Mouse (Mus musculus) hindbrain, embryonic 14.5 days (tissue): Measurements from ENCODE around the gene Tma16. TPM values are rescaled to one million over a fixed set of nuclear protein-coding genes. Genes with fewer than 3 reads are reported as not detected.
A peak's percentile ranks its signal among the peaks of the same experiment; 100 is the strongest.

Experiments
- ATAC-seq: fragments of 200-750 bp; cut with Nextera tagmentation; 2 replicates; pipeline ENCODE4 v1.8.0; 2017; ENCODE audit warnings: moderate number of reproducible peaks, mild to moderate bottlenecking, moderate TSS enrichment, moderate library complexity; ENCODE audit not compliant: low FRiP score
- DNase-seq: peaks from one replicate; pipeline ENCODE4 v3.0.0-alpha.2; 2015; ENCODE audit warnings: low spot score
- H3K27ac ChIP-seq: fragments of 300-500 bp; sonication (generic); 2 replicates; pipeline ENCODE4 v1.5.1; 2014; ENCODE audit warnings: mild to moderate bottlenecking, moderate library complexity
- H3K27me3 ChIP-seq: fragments of 300-500 bp; sonication (generic); 2 replicates; pipeline ENCODE4 v1.6.1; 2014; ENCODE audit warnings: mild to moderate bottlenecking, low read length, mixed read lengths; ENCODE audit not compliant: control insufficient read depth, insufficient read depth
- H3K36me3 ChIP-seq: fragments of 300-500 bp; sonication (generic); replicated peaks from 2 replicates; pipeline ENCODE4 v1.6.1; 2014; ENCODE audit not compliant: control insufficient read depth, insufficient read depth
- H3K4me1 ChIP-seq: fragments of 300-500 bp; sonication (generic); replicated peaks from 2 replicates; pipeline ENCODE4 v1.6.1; 2014; ENCODE audit warnings: antibody characterized with exemption, low read length, mixed read lengths; ENCODE audit not compliant: control insufficient read depth, insufficient read depth
- H3K4me2 ChIP-seq: fragments of 300-500 bp; sonication (generic); replicated peaks from 2 replicates; pipeline ENCODE4 v1.6.1; 2014; ENCODE audit warnings: mild to moderate bottlenecking, moderate library complexity
- H3K4me3 ChIP-seq: fragments of 300-500 bp; sonication (generic); replicated peaks from 2 replicates; pipeline ENCODE4 v1.5.1; 2014; ENCODE audit warnings: mild to moderate bottlenecking, low read length
- H3K9ac ChIP-seq: fragments of 300-500 bp; sonication (generic); 2 replicates; pipeline ENCODE4 v1.6.1; 2014
- H3K9me3 ChIP-seq: fragments of 300-500 bp; sonication (generic); 2 replicates; pipeline ENCODE4 v1.6.1; 2016; ENCODE audit warnings: low read length; ENCODE audit not compliant: control insufficient read depth
- WGBS: fragments of 180-500 bp; shearing (Covaris S2); extraction: QIAGEN DNeasy Blood & Tissue Kit; methylation state at CpG from one replicate; pipeline ENCODE4 v1.1.7; 2014; 5-methylcytosine and 5-hydroxymethylcytosine counted together
- polyA plus RNA-seq: library from polyadenylated mRNA; unstranded; fragments of >200 nt; fragmentation: Nextera tagmentation; extraction: Ambion mirVana; gene quantifications from 2 replicates; pipeline ENCODE4 v1.2.1, GENCODE M21; 2014

Gene Tma16
- polyA plus RNA-seq, 1 experiment from 2014 or later: 9.8 TPM

DNA sequence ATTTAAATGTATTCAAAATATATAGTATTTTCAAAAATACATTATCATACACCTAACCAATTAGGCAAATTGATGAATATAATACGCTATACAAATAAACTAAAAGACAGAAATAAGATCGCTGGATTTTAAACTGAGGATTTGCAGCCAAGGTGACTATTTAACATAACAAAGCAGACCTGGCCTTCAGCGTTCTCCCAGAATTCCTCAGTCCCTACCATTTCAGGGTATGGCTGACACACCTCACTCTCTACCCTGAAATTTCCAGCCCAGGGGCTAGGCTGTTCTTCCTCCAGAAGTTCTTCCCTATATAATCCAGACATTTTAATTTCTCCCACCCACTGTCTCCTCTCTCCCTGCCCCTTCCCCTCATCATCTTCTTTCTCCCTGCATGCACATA lies 2.2 kb upstream of the Tma16 start:
- no peaks in the 10 kb centered on the region for H3K9me3 ChIP-seq
- ATAC-seq (no peak), DNase-seq (no peak)
- H3K27ac ChIP-seq: no peak overlapping the region
- H3K4me1 ChIP-seq: peaks cover 13% of the 10 kb centered on the region; the same call in 1 of the 2 replicates
- 0 out of 2 replicates have a peak, but pooled peaks cover 3% of the 10 kb centered on the region for H3K36me3 ChIP-seq
- no peak overlapping the region for H3K9ac ChIP-seq
- 51% methylated on average over 3 of the region's 3 CpGs for WGBS
- H3K4me3 ChIP-seq: no peak overlapping the region
- H3K27me3 ChIP-seq: no peaks in the 10 kb centered on the region
- no peak overlapping the region for H3K4me2 ChIP-seq

DNA sequence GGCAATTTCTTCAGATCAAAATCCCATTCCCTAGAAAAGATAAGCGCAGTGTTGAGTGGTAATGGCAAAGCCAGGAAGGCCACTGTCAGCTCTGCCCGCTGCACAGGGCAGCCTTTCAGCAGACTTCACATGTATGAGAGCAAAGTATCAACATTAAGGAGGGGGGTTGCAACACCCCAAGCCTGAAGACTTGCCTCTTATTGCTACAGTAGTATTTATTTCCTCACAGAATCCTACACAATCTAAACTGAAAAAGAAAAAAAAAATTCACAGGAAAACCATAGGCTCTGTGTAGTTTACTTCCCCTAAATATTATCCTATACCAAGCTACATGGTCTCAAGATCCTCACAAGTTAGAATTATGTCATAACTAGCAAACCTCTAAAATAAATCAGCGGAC lies 9.4 kb downstream of the Tma16 start:
- Histone ChIP-seq H3K4me1 (no peaks in the 10 kb centered on the region), H3K9me3 (no peaks in the 10 kb centered on the region), H3K27ac (no peak overlapping the region), H3K4me3 (no peak overlapping the region), H3K36me3 (peaks cover 61% of the 10 kb centered on the region), H3K4me2 (no peak overlapping the region), H3K9ac (no peak overlapping the region), H3K27me3 (no peaks in the 10 kb centered on the region)
- ATAC-seq (no peak), DNase-seq (no peak)
- WGBS: 98% methylated on average over 3 of the region's 3 CpGs

DNA sequence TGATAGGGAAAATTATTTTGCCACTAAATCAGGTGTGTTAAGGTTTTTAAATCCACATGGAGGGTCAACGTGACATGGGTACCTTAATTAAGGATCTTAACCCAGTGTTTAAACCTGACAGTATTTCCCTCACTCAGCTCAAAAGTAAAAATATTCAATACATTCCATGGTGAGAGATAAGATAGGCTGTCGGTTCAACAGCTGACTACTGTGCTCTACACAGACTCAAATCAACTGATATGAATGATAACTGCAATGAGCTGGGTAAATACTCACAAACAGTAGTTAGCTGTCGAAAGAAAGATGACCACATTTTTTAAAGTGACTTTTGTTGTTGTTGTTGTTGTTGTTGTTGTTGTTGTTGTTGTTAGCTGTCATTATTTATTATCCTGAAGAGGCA lies 16.5 kb downstream of the Tma16 start:
- H3K27ac ChIP-seq: no peak overlapping the region
- no peaks in the 10 kb centered on the region for H3K27me3 ChIP-seq
- H3K4me3 ChIP-seq: no peak overlapping the region
- 91% methylated on average over 3 of the region's 3 CpGs for WGBS
- H3K36me3 ChIP-seq: peaks cover 2% of the 10 kb centered on the region
- no peak overlapping the region for H3K9ac ChIP-seq
- H3K4me1 ChIP-seq: no peaks in the 10 kb centered on the region
- no peaks in the 10 kb centered on the region for H3K9me3 ChIP-seq
- no peak for DNase-seq
- ATAC-seq: no peak
- H3K4me2 ChIP-seq: no peak overlapping the region

DNA sequence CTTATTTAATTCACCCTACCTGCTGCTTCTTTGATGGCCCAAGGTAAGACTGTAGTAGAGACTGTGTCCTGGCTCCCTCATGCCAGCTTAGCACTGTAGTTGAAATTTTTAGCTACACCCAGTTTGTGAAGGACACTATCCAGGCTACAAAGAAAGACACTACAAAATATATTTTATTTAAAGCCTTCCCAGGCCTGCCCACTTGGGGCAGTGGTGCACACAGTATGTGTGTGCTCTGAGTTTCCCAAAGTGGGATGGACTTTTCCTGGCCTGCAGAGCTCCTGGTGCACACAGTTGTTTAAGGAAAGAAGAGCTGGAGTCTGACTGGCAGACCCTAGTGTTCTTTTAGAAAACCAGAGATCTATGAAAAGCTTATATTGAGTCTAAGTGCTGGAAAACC lies 29.3 kb downstream of the Tma16 start:
- ATAC-seq (no peak; the same call in 1 of the 2 replicates), DNase-seq (no peak)
- Histone ChIP-seq H3K27me3 (no peaks in the 10 kb centered on the region), H3K9me3 (no peaks in the 10 kb centered on the region), H3K36me3 (no peaks in the 10 kb centered on the region), H3K4me3 (no peak overlapping the region), H3K27ac (no peak overlapping the region), H3K4me2 (no peak overlapping the region), H3K9ac (no peak overlapping the region), H3K4me1 (no peaks in the 10 kb centered on the region)

DNA sequence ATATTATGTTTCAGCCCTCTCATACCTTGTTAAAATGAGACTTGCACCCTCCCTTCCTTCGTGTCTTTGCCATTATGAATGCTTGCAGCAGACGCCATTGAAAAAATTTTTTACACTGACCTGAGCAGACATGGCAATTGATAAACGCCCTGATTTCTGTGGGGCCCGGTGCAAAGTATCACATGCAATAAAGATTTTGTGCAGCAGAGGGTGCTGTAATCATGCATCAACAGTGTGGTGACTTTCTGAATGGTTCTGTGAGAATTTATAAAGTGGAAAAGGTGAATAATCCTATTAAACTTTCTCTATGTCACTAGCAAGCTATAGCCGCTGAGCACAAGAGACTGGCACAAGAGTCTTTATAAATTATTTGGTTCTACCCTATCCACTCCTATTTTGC lies 35.6 kb downstream of the Tma16 start:
- DNase-seq (peak; percentile 66), ATAC-seq (no peak)
- Histone ChIP-seq H3K36me3 (no peaks in the 10 kb centered on the region), H3K9ac (no peak overlapping the region), H3K27ac (no peak overlapping the region), H3K9me3 (no peaks in the 10 kb centered on the region), H3K27me3 (no peaks in the 10 kb centered on the region), H3K4me3 (no peak overlapping the region), H3K4me2 (no peak overlapping the region), H3K4me1 (no peaks in the 10 kb centered on the region)
- 28% methylated on average over 5 of the region's 5 CpGs for WGBS

DNA sequence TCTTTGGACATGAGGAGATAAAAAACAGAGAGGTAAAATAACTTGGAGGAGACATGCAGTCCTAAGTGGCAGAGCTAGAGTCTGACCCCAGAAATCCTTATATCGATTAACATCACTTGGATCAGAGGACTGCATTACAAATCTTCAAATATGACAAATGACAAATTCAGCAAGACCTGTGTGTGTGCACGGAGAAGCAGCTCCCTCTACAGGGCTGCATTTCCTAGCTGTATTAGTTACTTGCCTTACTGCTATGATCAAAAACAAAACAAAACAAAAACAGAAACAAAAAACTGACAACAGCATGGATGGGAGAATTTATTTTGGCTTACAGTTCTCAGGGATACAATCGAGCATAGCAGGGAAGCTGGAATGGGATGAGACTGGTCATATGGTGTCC lies 41.0 kb downstream of the Tma16 start:
- Histone ChIP-seq H3K9ac (no peak overlapping the region), H3K4me3 (no peak overlapping the region), H3K4me2 (no peak overlapping the region), H3K36me3 (no peaks in the 10 kb centered on the region), H3K9me3 (no peaks in the 10 kb centered on the region), H3K4me1 (no peaks in the 10 kb centered on the region), H3K27me3 (no peaks in the 10 kb centered on the region), H3K27ac (no peak overlapping the region)
- WGBS: 87% methylated on average over 3 of the region's 3 CpGs
- no peak for ATAC-seq
- DNase-seq: no peak

DNA sequence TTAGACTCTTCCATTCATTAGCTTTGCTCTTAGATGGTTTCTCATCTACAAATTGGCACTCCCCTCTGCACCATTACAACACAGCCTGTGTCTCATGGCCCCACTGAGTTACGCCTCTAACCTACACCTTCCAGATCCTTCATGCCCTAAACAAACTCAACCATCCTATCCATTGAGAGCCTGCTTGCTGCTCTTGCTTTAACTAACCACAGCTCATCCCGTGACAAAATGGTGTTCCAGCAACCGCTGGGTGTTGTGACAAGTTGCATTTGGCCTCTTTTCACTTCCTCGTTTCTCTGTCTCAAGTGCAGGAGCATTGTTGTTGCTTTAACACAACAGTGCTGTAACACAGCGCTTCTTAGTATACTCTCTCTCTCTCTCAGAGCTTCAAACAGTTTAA lies 42.2 kb downstream of the Tma16 start:
- WGBS: 85% methylated on average over 5 of the region's 5 CpGs
- Histone ChIP-seq H3K4me3 (no peak overlapping the region), H3K27ac (no peak overlapping the region), H3K4me1 (no peaks in the 10 kb centered on the region), H3K27me3 (no peaks in the 10 kb centered on the region), H3K36me3 (no peaks in the 10 kb centered on the region), H3K9me3 (no peaks in the 10 kb centered on the region), H3K4me2 (no peak overlapping the region), H3K9ac (no peak overlapping the region)
- DNase-seq: no peak
- no peak for ATAC-seq

DNA sequence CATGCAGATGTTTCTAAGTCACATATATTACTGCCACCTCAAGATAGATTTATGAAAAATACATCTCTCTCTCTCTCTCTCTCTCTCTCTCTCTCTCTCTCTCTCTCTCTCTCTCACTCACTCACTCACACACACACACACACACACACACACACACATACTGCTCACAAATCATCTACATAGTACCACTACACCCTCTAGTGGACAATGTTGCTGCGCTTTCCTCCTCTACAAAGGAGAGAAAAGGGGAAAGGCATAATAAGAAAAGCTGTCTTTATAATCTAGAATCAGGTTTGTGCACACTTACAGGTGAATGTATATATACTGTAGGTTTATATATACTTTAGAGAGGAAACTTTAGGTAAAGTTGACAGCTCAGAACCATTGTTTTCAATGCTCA lies 43.6 kb downstream of the Tma16 start:
- 31% methylated on average over 1 of the region's 1 CpGs for WGBS
- ATAC-seq: peak; percentile 61; the same call in 1 of the 2 replicates
- no peaks in the 10 kb centered on the region for H3K4me1 ChIP-seq
- no peaks in the 10 kb centered on the region for H3K36me3 ChIP-seq
- peak; percentile 79 for DNase-seq
- no peak overlapping the region for H3K27ac ChIP-seq
- H3K27me3 ChIP-seq: no peaks in the 10 kb centered on the region
- H3K9ac ChIP-seq: no peak overlapping the region
- H3K4me2 ChIP-seq: no peak overlapping the region
- no peaks in the 10 kb centered on the region for H3K9me3 ChIP-seq
- H3K4me3 ChIP-seq: no peak overlapping the region

DNA sequence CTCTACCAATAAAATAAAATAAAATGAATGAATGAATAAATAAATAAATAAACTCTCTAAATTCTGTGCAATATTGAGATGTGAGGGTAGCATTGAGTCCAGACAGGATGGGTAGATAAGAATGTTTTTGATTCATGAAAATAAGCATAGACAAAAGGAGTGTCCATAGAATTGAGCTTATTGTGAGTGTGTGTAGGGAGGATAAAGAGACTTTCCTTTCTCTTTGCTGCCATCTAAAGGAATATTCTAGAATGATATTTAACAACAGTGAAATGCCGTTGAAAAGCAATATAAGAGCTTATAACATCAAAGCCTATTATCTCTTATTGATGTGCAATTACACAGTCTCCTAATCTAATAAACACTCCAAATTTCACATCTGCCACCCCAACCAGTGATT lies 45.2 kb downstream of the Tma16 start:
- peak; percentile 79 for DNase-seq
- no peaks in the 10 kb centered on the region for H3K4me1 ChIP-seq
- no peak overlapping the region for H3K9ac ChIP-seq
- no peaks in the 10 kb centered on the region for H3K27me3 ChIP-seq
- no peaks in the 10 kb centered on the region for H3K36me3 ChIP-seq
- H3K9me3 ChIP-seq: no peaks in the 10 kb centered on the region
- H3K4me2 ChIP-seq: no peak overlapping the region
- ATAC-seq: peak; percentile 79
- 3% methylated on average over 1 of the region's 1 CpGs for WGBS
- no peak overlapping the region for H3K27ac ChIP-seq
- no peak overlapping the region for H3K4me3 ChIP-seq

DNA sequence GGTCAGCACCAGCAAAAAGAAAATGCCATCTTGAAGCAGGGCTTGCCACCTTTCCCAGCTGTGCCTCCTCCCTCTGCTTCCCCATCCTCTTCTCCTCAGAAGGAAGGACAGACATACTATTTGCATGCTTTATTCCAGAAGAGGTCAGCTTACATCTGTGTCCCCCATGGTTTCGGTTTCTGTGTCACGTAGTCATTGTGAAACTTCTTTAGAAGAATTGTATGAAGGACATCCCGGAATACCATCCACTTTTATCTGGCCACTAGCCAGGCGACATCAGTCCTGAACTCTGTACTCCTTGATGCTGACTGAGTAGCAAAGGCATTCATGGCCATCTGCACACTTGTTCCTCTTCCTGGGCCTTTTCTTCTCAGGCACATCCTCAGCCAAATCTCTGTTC lies 47.9 kb downstream of the Tma16 start:
- H3K27ac ChIP-seq: no peak overlapping the region
- no peak overlapping the region for H3K4me2 ChIP-seq
- no peak overlapping the region for H3K4me3 ChIP-seq
- 82% methylated on average over 4 of the region's 4 CpGs for WGBS
- H3K27me3 ChIP-seq: no peaks in the 10 kb centered on the region
- DNase-seq: no peak
- no peaks in the 10 kb centered on the region for H3K4me1 ChIP-seq
- H3K9me3 ChIP-seq: no peaks in the 10 kb centered on the region
- H3K9ac ChIP-seq: no peak overlapping the region
- H3K36me3 ChIP-seq: no peaks in the 10 kb centered on the region
- no peak for ATAC-seq
